Mouse (Mus musculus): Measurements from ENCODE around the gene 4931440F15Rik.
A peak's percentile ranks its signal among the peaks of the same experiment; 100 is the strongest.

4931440F15Rik gene

DNA sequence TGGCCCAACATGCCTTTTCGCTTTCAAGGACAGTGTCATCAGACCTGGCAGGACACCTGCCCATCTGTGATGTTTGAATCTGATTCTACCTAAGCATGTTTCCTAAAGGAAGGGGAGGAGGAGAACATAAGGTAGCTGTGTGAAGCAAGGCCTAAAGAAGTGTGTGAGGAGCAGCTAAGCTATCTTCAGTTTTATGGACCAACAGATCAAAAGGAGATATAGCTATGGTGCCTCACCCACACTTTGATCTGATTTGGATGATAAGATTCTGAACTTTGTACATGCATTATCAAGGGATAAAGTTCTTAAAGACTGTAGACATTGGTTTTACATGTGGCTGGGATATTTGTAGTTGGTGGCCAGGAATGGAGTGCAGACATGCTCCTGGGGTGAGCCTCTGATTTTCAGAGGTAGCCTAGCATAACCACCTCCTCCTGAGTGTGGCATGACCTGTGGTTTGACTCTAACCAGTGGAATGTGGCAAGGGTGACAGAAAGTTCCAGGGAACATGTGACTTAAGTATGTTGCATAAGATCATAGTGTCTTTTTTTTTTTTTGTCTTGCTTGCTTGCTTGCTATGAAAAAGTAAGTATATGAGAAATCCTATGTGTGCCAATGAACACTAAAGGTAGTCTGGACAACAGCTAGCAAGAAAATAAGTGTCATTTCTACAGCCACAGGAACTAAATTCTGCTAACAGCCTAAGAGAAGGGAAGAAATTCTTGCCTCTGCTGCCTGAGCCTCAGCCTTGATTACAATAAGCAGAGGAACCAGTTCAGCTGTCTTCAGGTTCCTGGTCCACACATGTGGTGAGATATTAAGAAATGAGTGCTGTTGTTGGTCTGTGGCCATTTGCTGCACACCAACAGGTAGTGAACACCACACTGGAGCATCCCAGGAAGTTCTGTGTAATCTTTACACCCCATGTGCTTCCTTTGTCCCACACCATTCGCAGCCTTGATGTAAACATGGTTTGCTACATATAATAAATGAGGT, 23.7 kb downstream of the 4931440F15Rik start:
- no peak for DNase-seq

DNA sequence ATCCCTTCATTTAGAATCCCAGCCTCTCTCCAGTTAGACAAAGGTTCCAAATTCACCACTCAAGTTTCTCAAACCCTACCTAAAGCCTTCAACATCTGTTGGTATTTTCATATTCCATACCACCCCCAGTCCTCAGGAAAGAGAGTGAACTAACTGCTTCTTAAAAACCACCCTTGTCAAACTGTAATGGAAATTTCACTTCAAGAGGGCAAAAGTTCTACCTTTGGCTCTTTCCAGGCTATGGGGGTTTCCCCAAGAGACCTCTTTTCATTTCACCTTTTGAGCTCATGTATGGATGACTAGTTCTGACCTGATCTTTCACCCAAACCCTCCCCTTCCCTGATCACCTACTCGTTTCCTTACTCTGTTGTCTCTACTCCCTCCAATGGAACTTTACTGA, 25.6 kb downstream of the 4931440F15Rik start:
- no peak for DNase-seq

DNA sequence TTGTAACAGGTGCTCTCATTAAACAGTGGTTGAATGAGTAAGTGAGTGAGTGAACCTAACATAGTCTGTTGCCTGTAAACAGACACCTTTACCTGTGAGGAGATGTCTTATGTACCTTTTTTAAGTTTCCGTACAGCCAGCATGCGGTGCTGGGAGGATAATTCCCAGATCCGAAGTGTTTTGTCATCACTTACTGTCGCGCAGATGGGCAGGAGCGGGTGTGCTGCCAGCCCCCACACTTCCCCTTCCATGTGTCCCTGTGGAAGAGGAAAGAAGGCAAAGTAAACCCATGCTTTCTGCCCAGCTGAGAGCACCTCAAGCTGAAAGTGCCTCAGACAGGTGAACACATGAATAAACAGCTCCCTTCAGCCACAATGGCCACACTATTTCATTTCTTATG, 30.4 kb downstream of the 4931440F15Rik start:
- peak; percentile 83 for DNase-seq

DNA sequence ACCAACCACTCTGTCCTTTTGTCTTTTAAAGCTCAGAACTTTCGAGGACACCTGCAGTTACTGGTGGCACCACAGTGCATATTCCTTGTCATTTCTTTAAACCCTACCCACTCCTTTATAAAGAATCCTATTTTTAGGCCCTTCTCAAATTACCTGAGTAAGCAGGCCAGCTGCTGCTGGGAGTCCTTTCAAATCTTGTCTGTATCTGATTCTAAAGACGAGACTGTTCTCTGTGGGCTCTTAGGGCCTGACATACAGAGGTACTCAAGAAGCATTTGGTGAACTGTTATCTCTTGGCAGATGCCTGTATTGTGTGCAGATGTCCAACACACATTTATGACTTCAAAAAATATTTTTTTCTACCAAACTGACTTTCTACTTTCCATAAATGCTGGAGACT, 31.0 kb downstream of the 4931440F15Rik start:
- no peak for DNase-seq

DNA sequence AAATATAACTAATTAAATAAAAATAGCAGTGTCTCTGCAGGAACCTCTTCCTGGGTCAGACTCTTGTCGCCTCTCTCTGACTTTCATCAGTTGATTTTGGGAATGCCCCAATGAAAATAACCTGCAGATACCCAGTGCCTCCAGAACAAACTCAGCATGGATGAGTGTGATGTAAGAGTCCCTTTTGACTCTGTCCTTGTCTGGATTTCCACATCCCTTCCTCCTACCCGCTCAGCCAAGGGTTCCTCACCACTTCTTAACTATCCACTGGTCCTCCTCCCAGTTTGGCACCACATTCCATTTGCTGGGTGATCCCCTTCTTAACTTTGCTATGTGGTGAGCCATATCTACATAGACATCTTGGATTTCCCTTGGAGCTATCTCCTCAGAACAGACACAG, 34.7 kb downstream of the 4931440F15Rik start:
- no peak for DNase-seq

DNA sequence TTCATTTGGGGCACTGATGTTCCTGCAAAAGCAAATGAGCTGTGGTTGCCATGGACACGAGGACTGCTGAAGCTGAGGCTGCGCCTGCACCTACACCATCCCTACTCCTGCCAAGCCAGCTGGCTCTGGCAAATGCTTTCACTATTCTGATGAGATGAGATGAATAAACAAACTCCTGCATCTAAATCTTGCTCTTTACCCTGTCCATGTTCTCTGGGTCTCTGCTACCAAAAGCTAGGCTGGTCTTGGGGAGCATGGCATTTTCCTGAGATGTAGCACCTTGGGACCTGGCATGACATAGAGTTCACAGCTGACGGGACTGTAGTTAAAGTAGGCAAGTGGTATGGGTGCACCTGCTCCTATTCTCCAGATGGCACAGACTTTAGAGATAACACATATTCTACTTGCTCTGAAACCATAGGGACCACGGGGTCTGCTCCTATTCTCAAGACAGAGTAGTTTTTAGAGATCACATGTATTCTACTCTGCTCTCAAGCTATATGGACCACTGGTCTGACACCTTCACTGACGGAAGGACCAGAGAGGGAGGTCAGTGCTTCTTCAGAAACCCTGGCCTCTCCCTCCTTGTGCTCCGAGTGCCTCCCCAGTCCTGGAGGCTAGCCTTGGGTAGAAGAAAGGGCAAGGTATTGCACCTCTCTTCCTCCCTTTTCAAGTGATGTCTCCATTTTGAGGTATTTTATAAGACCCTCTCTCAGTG, 36.4 kb downstream of the 4931440F15Rik start:
- DNase-seq = peak; percentile 96

DNA sequence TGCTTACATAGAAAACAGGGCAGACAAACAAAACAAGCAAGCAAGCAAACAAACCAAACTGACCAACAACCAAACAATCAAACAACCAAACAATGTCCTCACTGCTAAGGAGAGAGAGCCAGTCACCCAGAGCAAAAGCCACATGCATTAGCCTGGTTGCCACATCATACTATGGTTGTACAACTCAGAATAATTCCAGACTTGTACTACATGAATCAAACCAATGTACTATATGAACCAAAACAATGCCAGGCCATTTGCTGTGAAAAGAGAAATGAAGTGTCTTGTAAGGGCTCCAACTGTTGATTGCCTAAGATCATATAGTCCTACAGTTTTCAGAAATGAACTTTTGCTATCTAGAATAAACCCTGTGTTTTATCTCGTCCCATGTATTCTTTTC, 37.0 kb downstream of the 4931440F15Rik start:
- no peak for DNase-seq

DNA sequence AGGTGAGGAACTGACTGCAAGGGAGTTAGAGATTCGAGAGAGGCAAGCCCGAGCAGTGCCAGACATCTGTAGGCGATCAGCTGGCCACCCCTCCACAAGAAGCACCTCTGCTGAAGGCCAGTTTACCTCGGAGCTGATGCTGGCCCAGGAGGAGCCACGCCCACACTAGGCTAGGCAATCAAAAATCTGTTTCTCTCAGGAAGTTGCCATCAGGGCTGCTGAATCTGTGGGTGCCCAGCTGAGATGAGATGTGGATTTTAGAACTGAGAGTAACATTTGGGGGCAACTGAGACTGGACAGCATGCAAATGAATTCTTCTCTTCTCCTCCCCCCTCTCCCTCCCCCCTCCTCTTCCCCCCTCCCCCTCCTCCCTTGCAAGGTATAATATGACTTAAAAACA, 38.0 kb downstream of the 4931440F15Rik start:
- DNase-seq = no peak

DNA sequence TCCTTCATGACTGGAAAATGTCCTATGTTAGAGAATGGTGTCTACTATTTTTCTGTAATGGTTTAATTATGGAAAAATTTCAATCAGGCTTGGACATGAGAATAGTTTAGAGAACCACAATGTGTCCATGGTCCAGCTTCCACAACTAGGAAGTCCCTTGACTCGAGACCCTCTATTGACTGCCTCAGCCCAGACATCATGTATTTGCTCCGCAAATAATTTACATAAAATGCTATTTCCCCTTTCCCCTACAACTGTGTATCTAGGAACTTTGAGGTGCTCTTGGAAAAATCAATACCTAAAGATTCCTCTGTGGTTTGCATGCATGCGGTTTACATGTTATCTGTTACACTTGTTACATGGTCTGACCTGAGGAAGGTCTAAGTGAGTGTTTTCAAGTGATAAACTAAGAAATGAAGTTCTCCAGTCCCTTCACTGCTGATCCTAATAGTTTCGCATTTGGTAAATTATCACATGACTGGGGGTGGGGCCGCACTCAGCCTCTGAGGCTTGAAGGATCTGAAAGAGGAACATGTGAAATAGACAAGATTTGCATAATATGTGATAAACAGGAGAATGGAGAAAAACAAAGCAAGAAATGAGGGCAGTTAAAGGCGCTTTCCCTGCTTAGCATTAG, 38.8 kb downstream of the 4931440F15Rik start:
- no peak for DNase-seq

DNA sequence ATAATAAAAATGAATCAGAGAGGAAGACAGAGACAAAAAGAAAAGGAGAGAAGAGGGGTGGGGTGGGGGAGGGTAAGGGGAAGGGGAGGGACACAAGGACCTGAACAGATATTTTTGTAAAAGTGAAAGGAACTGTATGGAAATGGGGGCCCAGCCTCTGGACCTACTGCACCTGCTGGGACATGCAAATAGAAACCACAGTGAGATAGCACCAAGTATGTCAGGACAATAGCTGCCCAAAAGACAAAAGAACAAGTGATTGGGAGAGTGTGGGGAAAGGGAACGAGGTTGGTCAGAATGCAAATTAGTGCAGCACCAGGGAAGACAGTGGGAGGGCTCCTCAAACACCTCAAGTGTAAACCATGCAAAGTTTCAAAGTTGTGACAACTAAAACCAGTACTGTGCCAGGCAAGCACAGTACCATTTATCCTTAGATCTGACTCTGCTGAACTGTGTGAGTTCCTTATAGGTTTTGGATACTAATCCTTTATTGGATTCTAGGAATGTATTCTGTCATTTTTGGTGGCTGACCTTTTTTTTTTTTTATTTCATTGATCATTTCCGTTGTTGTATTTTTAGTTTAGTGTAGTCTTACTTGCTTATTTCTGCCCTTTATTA, 46.0 kb downstream of the 4931440F15Rik start:
- no peak for DNase-seq

DNA sequence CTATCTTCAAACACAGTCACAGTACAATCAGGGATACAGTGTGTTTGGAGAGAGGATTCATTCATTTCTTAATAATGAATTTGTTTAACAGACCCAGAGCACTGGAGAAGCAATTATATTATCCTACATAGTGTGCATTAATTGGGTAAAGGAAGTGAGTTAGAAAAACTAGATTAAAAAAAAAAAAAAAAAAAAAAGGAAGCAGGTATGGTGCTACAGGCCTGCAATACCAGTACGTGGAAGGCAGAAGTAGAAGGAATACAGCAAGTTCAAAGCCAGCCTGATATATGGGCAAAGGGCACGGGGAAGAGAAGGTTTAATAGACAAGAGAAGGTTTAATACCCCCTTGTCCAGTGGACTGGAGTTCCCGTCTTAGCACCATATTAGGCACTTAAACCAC, 46.5 kb downstream of the 4931440F15Rik start:
- DNase-seq = no peak

DNA sequence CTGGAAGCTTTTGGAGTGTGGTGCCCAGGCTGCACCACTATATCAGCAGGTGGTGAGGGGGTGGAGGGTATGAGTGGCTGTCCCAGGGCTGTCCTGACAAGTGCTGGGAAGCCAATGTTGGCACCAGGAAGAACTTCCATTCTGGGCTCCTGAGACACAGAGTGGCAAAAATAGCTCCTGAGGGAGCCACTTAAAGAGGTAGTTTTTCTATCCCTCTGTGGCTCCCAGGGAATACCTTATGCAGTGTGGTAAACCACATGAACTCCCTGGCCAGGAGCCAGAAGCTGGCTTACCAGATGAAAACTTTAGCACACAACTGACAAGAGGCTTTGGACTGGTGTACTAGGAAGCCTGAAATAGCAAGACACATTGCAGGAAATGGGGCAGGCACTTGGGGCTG, 47.5 kb downstream of the 4931440F15Rik start:
- DNase-seq = peak; percentile 80

DNA sequence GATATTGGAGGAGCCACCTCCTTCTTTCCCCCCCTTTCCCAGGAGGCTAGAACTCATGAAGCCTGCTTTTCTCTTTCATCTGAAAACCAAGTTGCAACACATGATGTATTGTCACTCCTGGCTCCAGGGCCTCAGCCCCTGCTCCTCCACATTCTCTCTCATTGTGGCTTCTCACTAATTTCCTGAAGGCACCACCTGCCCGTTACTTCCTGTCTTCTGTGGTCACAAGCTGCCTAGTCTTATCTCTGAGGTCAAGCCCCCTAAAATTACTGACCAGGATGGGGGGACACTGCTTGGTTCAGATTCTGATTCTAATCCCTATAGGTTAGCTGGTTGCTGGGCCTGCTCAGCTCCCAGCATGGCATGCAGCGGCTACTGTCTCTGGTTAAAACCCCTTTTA, 50.7 kb downstream of the 4931440F15Rik start:
- DNase-seq = no peak

DNA sequence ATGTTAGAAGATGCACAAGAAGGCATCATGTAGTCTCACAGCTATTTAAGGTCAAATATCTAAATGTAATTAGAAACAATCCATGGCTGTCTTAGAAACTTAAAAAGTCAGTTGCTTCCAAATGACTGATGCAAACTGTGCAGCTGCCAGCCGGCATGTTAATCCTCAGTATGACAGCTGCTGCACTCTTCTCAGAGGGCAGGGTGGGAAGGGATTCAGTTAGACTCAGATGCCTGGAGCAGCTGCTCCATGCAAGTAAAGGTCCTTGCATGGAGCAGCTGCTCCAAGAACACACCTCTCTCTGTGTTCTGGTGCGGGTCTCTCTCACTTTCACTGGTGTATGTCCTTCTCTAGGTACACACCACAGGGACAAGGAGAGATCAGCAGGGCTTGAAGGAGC, 51.2 kb downstream of the 4931440F15Rik start:
- DNase-seq = peak; percentile 51

Measured in layer of hippocampus, adult 9-11 months (tissue).